Mouse (Mus musculus) frontal cortex, adult (tissue): ENCODE measurements around the gene Gm42688.
A peak's percentile ranks its signal among the peaks of the same experiment; 100 is the strongest.

Source experiments
- ATAC-seq: cut with Nextera tagmentation; 2 replicates; pipeline ENCODE4 v1.9.2; 2017; ENCODE audit warnings: mild to moderate bottlenecking, moderate library complexity, mixed read lengths; ENCODE audit not compliant: low TSS enrichment

The Gm42688 gene

DNA sequence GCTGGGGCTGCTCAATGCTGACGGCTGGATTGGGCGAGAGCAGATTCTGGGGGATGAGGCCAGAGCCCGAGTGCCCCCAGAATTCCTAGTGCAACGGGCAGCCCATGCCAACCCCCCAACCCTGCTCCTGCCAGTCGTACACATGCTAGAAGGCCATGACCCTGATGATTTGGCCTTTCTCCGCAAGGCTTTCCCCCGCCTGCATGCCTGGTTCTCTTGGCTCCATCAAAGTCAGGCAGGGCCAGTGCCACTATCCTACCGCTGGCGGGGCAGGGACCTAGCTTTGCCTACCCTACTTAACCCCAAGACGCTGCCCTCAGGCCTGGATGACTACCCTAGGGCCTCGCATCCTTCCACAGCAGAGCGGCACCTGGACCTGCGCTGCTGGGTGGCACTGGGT is 16.2 kb downstream of the Gm42688 start:
- ATAC-seq, result no peak

DNA sequence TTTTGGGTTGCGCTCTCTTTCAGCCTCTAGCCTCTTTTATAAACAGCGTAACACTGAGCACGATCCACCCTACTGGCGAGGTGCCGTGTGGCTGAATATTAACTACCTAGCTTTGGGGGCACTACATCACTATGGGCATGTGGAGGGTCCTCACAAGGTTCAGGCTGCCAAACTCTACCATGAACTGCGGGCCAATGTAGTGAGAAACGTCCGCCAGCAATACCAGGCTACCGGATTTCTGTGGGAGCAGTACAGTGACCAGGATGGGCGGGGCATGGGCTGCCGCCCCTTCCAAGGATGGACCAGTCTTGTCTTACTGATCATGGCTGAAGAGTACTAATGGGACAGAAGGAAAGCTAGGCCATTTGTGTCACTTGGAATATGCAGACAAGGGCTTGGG is 17.0 kb downstream of the Gm42688 start:
- no peak for ATAC-seq

DNA sequence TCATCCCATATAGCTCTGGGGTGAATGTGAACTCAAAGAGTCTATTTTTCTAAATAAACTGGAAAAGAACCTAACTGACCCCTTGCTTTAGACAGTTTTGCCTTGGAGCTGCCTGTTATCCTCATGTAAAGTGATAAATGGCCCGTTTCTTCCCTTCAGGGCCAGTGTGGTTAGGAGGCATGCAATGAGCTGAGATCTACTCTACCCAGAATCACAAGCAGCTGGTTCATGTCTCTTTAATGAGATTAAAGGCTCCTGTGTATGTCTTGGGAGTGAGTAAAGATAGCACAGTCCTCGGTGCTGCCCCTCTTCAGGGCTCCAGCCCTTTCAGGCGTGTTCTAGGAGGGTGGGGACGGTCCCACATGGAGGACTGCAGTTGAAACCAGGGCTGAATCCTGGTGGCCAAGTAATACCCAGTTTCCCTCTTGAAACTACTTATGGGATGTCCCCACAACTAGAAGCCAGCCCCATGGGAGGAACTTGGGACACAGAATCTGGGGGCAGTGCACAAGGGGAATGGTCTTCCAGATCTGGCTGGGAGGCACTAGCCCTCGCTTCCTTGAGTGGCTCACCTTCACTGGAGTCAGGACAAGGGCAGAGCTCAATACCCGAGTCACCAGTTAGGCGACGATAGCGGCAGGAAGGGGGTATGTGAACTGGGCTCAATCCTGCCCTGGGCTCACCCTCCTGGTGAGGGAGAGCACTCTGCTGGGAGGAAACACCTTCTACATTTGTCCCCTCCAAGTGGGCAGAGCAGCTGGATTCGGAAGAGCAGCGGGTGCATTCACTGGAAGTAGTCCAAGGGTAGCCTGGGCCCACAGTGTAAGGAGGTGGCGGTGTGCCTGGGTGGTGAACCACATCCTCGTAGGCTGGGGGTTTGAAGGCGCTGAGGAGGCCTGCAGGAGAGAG is 17.7 kb downstream of the Gm42688 start:
- no peak for ATAC-seq

DNA sequence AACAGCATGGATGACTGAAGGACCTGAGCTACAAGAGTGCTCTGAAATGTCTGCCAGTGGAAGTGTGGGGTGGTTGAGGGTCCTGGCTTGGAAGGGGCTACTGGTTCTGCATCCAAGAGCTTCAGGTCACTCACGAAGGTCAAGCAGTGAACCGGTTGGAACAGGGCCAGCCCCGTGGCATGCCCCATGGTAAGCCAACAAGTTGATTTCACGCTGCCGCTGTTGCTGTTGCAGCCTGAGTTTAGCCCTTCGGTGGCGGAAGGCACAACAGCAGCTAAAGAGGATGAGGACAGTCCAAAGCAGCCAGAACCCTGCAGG is 18.3 kb downstream of the Gm42688 start:
- no peak for ATAC-seq

DNA sequence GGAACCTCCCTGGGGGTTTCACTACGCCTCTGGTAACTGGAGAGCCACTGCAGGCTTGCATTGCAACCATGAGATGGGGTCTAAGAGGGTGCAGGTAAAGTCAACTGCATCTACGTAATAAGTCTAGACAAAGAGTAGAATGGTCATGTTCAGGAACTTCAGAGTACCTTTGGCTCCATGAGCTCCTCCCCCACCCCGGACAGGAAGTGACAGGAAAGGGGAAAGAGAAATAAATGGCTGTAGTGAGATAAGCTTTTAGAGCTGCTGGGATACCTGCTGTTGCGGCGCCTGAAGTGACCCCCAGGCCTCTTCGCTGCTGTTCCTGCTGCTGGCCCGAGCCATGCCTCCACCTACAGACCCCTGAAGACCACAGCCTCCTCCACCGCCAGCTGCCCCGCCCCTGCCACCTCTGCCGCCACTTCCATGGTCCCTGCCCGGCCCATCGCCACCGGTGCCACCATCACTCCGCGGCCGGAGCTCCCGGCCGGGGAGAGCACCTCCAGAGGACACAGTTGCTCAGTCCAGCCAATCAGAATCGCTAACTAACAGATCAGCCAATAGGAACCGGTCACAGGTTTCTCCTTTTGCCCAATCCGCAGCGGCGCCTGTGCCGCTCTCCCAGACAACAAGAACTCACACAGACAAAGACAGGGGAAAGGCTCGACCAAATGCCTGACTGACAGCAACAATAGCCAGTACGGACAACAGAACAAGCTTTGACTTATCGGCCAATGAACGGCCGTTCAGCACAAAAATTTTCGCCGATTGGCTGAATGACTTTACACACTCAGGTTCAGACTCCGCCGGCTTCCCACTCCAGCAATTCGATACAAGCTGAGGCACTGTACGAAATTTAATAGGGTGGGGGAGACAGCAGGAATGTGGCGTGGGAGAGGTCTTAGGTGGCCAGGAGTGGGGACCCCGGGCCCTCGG is 19.8 kb downstream of the Gm42688 start, which contains the start of gene Wbp1:
Gene Wbp1 (minus strand): TSS at position 630 of the 933 bp plus-strand sequence.
- peak; percentile 87 for ATAC-seq

DNA sequence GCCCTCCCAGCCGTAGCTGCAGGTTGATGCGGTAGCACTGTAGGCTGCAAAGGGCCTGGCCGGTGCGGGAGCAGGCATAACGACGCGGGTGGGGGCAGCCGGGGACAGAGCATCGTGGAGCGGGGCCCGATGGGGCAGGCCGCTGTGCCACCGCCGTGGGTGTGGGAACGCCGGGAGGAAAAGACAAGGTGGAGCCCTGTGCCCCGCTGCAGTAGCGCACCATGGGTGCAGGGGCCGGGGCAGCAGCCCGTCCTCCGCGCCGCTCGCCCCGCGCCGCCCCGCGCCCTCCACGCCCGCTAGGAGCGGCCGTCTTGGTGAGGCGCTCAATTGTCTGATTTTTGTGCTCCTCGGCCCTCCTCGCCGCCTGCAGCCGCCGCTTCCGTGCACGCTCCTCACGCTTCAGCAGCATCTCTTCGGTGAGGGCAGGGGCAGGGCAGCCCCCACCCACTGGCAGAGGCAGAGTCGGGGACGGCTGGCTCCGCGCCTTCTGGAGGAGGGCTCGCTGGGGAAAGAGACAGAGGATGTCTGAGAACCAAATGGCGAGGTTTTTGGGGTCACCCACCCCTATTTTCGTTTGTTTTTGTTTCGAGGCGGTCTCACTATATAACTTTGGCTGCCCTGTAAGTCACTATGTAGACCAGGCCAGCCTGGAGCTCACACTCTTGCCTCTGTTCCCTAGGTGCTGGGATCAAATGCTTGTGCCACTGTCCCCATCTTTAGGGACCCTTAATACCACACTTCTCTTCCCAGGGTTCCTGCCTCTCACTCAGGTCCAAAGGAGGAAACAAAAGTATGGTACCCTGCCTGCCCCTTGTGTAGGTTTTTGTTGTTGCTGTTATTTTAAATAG is 20.7 kb downstream of the Gm42688 start:
- peak; percentile 24; the same call in 1 of the 2 replicates for ATAC-seq

DNA sequence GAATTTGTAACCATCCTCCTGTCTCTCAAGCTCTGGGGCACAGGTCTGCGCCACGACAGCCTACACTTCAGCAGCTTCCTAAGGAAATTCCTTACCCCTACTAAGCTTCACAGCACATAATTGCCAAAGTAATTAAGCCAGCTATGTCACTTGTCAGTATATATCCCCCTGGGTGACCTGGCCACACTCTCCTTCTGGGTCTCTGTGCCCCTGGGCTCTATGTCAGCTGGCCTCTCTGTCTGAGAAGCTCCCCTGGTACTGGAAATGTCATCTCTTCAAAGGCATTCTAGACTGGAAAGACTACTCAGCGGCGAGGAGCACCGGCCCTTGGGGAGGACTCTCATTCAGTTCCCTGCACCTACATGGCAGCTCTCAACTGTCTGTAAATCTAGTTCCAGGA is 21.5 kb downstream of the Gm42688 start:
- no peak for ATAC-seq

DNA sequence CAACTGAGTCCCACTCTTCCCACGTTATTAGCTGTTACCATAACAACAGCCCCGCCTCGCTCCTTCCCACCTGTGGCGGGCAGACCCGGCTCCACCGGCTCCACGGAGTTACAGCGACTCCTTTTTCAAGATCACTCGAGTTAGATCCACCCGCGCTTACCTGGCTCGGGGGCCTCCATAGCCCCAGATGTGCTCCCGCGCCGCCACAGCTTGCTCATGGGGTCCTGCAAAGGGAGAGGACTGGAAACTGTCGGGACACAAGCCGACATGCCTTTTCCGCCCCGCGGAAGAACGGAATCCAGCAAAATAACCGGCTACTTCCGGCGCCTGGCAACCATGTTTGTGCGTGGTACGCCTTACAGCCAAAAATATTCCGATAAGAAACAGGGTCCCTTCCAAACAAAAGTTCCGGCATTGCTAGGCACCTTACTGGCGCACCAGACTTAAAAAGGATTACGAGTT is 23.5 kb downstream of the Gm42688 start:
- ATAC-seq, result peak; percentile 38; the same call in 1 of the 2 replicates

DNA sequence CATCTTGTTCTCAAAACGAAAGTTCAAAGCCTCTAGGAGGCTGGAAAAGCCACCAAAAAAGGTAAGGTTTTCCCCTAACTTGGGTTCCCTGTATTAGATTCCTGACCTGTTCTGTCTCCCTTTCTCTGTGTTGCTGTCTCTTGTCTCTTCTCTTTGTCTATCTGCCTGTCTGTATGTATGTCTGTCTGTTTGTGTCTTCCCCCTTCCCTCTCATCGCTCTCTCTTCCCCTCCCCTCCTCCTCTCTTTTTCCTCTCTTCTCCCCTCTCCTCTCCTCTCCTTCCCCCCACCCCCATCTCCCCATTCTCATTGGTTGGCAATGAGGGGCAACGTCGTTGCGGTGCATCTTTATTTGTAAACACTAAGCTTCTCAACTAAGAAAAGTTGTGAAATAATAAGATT is 23.9 kb downstream of the Gm42688 start, which contains the start of gene Ino80b:
Gene Ino80b (minus strand): TSS at position 101 of the 400 bp plus-strand sequence.
- ATAC-seq, result no peak

DNA sequence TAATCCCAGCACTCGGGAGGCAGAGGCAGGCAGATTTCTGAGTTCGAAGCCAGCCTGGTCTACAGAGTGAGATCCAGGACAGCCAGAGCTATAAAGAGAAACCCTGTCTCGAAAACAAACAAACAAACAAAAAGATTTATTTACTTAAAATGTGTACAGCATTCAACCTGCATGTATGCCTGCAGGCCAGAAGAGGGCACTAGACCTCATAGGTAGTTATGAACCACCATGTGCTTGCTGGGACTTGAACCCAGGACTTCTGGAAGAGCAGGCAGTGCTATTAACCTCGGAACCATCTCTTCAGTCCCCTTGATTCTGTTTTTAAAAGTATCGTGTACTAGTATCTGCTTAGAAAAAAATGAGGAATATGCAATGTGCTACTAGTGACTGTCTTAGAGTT is 26.0 kb downstream of the Gm42688 start:
- ATAC-seq, result no peak

DNA sequence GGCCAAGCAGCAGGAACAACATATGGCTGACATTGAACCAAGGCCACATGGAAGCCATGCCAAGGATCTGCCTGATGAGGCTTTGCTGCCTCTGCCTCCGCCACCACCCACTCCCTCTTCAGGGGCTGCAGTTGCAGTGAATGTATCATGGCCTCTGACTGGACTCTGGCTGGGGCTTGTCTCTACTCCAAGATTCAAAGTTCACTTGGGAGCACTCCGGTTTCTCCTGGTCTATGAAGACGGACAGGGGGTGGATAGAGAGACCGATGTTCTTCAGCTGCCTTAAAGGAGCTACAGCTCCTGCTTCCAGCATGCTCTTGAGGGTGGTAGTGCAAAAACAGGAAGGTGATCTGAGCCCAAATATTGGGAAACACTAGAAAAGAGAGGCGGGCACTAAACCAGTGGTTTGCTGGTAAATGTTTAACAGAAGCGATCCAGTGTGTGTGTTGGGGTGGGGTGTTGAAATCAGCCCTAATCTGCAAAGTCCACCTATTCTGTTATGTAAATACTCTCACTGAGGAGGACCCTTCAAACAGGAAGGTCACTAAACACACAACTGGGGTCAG is 30.1 kb downstream of the Gm42688 start:
- no peak for ATAC-seq

DNA sequence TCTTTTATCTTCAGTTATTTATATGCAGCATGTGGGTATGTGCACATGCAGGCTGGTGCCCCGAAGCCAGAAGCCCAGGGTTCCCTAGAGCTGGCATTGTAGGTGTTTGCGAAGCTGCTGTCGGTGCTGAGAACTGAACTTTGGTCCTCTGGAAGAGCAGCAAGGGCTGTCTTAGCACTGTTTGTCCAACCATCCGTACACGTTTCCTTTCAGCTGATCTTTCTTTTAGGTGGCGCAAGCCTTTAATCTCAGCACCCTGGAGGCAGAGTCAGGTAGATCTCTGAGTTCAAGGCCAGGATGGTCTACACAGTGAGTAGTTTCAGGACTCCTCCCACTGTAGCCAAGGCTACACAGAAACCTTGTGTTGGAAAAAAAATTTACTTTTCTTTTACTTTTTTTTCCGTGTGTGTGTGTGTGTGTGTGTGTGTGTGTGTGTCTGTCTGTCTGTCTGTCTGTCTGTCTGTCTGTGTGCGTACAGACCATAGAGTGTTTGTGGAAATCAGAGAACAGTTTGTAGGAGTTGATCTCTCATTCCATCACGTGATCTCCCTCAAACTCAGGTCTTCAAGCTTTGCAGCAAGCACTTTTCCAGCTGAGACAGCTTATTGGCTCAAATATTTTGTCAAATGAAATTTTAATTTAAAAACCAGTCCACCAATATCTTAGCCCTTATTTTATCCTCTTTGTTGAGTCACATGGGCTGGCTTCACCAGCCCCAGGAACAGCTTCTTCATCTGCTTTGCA is 30.9 kb downstream of the Gm42688 start:
- no peak for ATAC-seq

DNA sequence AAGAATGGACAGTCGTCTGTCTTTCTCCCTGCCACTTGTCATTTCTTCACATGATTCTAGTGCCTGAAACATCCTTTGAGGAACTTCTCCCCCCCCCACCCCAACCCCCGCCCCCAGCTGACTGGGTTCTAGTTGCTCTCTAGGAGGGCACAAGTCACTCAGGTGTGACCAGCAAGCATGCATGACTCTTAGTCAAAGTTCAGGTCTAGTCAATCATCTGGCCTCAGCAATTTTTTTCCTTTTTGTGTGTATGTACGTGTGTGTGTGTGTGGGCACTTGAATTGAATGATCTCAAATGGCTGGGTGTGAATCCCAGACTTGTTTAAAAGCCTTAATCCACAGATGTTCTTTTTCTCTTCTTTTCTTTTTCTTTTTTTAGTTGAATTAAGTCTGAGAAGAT is 32.8 kb downstream of the Gm42688 start:
- ATAC-seq, result no peak

DNA sequence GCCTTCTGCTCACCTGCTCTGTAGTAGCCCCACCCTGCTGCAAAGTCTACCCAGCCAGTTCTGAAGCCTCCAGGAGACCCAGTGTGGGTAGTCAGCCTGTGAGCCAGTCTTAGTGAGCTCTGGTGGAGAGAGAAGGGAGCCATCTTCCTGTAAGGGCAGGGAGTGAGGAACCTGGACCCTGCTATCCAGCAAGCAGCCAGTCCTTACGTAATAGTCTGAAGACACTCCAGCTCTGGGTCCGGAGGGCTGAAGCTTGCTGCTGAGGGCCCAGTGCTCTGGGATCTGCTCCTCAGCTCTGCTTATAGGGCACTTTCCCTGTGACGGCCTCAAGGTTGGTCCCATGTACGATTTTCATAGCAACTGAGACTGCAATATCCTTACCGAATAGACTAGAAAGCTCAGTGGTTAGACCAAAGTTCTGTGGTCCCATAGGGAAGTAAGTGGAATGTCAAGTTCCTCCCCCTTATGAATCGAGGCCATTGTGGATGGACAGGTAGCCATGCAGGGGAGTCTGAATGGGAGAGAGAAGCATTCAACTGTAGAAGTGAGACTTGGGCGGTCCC is 33.6 kb downstream of the Gm42688 start, which contains the start of gene Rtkn:
Gene Rtkn (plus strand): TSS at position 513 of the 563 bp plus-strand sequence.
- no peak for ATAC-seq

DNA sequence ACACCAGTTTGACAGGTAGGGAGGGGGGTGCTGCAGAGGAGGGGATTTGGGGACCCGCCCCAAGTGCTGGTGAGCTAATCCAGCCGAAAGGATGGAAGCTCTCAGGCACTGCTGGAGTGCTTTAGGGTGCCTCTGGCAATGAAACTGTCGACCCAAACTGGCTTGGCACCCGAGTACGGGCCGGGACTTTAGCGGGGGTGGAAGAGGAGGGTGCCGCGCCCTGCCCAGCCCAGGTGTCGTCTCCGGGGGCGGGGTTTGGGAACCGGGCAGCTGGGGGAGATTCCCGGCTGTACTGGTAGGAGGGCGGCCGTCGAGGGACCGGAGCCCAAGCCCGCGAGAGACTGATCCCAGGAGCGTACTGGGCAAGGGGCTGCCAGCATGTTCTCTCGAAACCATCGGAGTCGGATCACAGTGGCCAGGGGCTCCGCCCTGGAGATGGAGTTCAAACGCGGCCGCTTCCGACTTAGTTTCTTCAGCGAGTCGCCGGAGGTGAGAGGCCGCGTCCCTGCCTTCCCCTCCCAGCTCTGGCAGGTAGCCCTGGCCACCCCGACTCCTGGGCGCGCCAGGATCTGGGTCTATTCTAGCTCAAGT is 34.2 kb downstream of the Gm42688 start:
- ATAC-seq, result no peak

DNA sequence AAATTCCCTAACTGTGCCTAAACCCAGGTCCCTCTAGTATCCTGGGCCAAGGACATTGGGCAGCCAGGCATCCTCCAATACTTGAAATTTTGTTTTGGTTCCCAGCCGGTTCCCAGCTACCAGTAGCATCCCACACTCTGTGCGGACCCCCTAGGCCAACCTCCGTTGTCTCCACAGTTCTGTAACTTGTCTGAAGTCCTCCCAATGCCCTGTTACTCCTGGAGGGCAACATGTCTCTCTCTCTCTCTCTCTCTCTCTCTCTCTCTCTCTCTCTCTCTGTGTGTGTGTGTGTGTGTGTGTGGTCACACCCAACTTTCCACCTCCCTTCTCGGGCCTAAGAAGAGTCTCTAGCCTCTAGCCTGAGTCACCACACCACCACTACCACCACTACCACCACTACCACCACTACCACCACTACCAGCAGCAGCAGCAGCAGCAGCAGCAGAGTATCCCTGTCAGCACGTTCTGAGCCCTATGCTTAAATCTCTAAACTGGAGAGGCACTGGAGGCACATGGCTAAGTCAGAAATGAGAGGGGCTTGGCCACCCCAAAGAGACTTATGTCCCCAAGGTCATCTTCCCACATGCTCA is 35.0 kb downstream of the Gm42688 start:
- no peak for ATAC-seq

DNA sequence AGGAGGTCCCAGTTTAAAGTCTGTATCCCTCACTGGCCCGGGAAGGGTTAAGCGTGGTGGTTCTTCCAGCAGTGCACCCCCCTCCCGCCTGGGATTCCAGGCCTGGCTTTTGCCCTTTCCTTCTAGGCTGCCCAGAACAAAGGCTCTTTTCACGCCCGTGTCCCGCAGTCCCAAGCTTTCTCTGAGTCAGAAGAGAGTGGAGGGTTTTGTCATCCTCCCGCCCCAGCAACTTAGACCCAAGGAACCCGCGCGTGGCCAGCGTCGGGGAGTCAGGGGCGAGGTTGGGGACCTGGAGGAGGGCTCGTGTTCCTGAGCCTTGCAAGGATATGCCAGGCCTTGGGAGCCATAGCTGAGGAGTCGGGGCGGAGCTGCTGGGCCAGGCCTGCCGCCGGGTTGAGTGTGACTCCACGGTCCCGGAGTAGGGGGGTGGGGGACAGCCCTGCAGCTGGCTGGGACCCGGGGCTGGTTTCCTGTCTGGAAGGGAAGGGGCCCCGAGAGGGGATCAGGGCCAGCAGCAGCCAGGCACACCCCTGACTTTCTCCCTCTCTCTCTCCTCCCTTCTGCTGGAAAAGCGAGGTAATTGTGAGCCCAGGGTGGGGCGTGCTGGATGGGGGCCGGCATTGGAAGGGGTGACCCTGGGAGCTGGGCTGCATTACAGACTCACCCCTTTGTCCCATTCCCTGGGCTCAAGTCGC is 35.6 kb downstream of the Gm42688 start:
- ATAC-seq, result peak; percentile 27; the same call in 1 of the 2 replicates

DNA sequence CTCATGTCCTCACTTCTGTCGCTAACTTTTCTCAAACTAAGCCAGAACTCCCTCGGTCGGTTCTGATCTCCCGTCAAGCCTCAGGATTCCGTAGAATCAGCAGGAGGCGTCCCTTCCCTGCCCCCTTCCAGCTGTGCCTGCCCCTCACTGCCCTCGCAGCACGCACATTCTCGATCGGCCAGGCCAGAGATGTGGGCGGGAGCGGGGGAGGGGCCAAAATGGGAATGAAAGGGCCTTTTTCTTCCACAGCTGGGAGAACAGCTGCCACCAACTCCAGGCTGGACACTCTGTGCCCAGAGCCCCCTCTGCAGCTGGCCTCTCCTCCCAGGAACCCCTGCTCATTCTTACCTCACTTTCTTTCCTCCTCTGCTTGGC is 36.1 kb downstream of the Gm42688 start:
- peak; percentile 35; the same call in 1 of the 2 replicates for ATAC-seq

DNA sequence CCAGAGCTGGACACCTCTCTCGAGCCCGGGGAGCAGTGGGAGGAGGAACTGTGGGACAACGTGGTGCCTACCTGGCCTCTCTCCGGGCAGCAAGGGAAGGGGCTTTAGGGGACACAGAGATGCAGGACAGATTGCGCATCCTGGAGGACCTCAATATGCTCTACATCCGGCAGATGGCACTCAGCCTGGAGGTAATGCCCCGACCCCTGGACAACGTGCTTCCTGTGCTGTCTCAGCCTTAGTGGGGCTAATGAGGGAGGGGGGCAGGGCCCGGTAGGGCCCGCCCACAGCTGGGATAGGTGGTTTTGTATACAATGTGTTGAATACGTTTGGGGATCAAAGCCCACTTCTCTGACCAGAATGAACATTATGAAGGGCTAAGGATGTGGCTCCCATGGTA is 36.6 kb downstream of the Gm42688 start:
- no peak for ATAC-seq
